Mouse (Mus musculus) testis, adult 2 months (tissue): ENCODE data around the gene Gm21698.
"Not testable (repeated sequence)": the region's sequence is repeated elsewhere in the genome, so short reads cannot be mapped to it uniquely, and the experiment has no call there.

ENCODE experiments used
- CTCF ChIP-seq: fragments of 200-500 bp; IDR thresholded peaks from 2 replicates; pipeline ENCODE4 v1.5.1; 2012; ENCODE audit warnings: low read depth, mild to moderate bottlenecking, inconsistent platforms, low read length, moderate library complexity; ENCODE audit not compliant: control insufficient read depth, insufficient read depth, insufficient replicate concordance
- POLR2A ChIP-seq: fragments of 200-500 bp; IDR thresholded peaks from 2 replicates; pipeline ENCODE4 v1.6.1; 2012; ENCODE audit warnings: low read depth, mild to moderate bottlenecking, inconsistent platforms, low read length, moderate library complexity; ENCODE audit not compliant: control insufficient read depth

GRCm38 (mm10) chr5:25954317-25954716 lies 34.1 kb downstream of the Gm21698 start, which contains the start of gene Gm21671:
- TF ChIP-seq CTCF, POLR2A: not testable (repeated sequence)
